Mouse (Mus musculus) ES-Bruce4 (cell line): ENCODE measurements around the gene Patj. TPM values are rescaled to one million over a fixed set of nuclear protein-coding genes. Genes with fewer than 3 reads are reported as not detected.

ENCODE experiments used
- H3K27ac ChIP-seq: 2 replicates; pipeline ENCODE4 v1.5.1; 2012; ENCODE audit warnings: low read length, inconsistent platforms; ENCODE audit not compliant: insufficient read depth
- H3K27me3 ChIP-seq: 2 replicates; pipeline ENCODE4 v1.6.1; 2012; ENCODE audit warnings: mild to moderate bottlenecking, low read length, inconsistent platforms; ENCODE audit not compliant: control insufficient read depth, poor library complexity, insufficient read depth, severe bottlenecking
- H3K36me3 ChIP-seq: 2 replicates; pipeline ENCODE4 v1.6.1; 2012; ENCODE audit warnings: inconsistent platforms, mild to moderate bottlenecking, low read length, moderate library complexity; ENCODE audit not compliant: control insufficient read depth, poor library complexity, insufficient read depth, severe bottlenecking
- H3K4me1 ChIP-seq: one replicate; pipeline ENCODE4 v1.8.1; 2011; ENCODE audit warnings: low read length; ENCODE audit not compliant: control insufficient read depth, insufficient read depth
- H3K4me3 ChIP-seq: 2 replicates; pipeline ENCODE4 v1.5.1; 2011; ENCODE audit warnings: low read depth, mild to moderate bottlenecking, low read length
- H3K9ac ChIP-seq: 2 replicates; pipeline ENCODE4 v1.6.1; 2012; ENCODE audit warnings: low read depth, mild to moderate bottlenecking, inconsistent platforms; ENCODE audit not compliant: poor library complexity, severe bottlenecking
- H3K9me3 ChIP-seq: replicated peaks from 2 replicates; pipeline ENCODE4 v1.6.1; 2012; ENCODE audit warnings: mild to moderate bottlenecking, low read length, inconsistent platforms; ENCODE audit not compliant: control insufficient read depth, poor library complexity, insufficient read depth, severe bottlenecking
- CTCF ChIP-seq: IDR thresholded peaks from one replicate; pipeline ENCODE4 v1.8.1; 2011; ENCODE audit warnings: low read depth, low read length
- EP300 ChIP-seq: IDR thresholded peaks from 2 replicates; pipeline ENCODE4 v1.6.1; 2011; ENCODE audit warnings: low read depth, low read length; ENCODE audit not compliant: insufficient read depth
- POLR2A ChIP-seq: IDR thresholded peaks from one replicate; pipeline ENCODE4 v1.8.1; 2011; ENCODE audit warnings: low read length; ENCODE audit not compliant: insufficient read depth
- polyA plus RNA-seq: library from polyadenylated mRNA; stranded (reverse); fragments of >200 nt; gene quantifications from 2 replicates; pipeline ENCODE4 v1.2.4, GENCODE M21; 2011; ENCODE audit warnings: low read depth; ENCODE audit not compliant: missing spikeins, insufficient read depth, insufficient read length

Patj gene
- polyA plus RNA-seq, 1 experiment, result 62.7 TPM

GRCm38 (mm10) chr4:98451259-98451658 is 55.7 kb downstream of the Patj start:
- Histone ChIP-seq H3K4me1 (no peaks in the 10 kb centered on the region), H3K27ac (no peak overlapping the region), H3K4me3 (no peak overlapping the region), H3K27me3 (no peaks in the 10 kb centered on the region), H3K9me3 (no peaks in the 10 kb centered on the region), H3K36me3 (no peaks in the 10 kb centered on the region), H3K9ac (no peak overlapping the region)
- no peak for TF ChIP-seq EP300
- no peak for TF ChIP-seq POLR2A
- TF ChIP-seq CTCF, result no peak

GRCm38 (mm10) chr4:98452725-98453124 is 57.1 kb downstream of the Patj start:
- Histone ChIP-seq H3K4me1 (no peaks in the 10 kb centered on the region), H3K9me3 (no peaks in the 10 kb centered on the region), H3K27ac (no peak overlapping the region), H3K36me3 (no peaks in the 10 kb centered on the region), H3K4me3 (no peak overlapping the region), H3K27me3 (no peaks in the 10 kb centered on the region), H3K9ac (no peak overlapping the region)
- no peak for TF ChIP-seq EP300
- TF ChIP-seq CTCF, result no peak
- no peak for TF ChIP-seq POLR2A

GRCm38 (mm10) chr4:98453231-98453630 is 57.6 kb downstream of the Patj start:
- no peaks in the 10 kb centered on the region for H3K27me3 ChIP-seq
- H3K27ac ChIP-seq, result no peak overlapping the region
- H3K9ac ChIP-seq, result no peak overlapping the region
- TF ChIP-seq POLR2A (no peak), EP300 (no peak), CTCF (no peak)
- H3K9me3 ChIP-seq, result no peaks in the 10 kb centered on the region
- no peak overlapping the region for H3K4me3 ChIP-seq
- no peaks in the 10 kb centered on the region for H3K36me3 ChIP-seq
- H3K4me1 ChIP-seq, result no peaks in the 10 kb centered on the region

- Histone ChIP-seq H3K27ac (no peak overlapping the region), H3K9ac (no peak overlapping the region), H3K4me3 (no peak overlapping the region), H3K9me3 (no peaks in the 10 kb centered on the region), H3K27me3 (no peaks in the 10 kb centered on the region), H3K4me1 (no peaks in the 10 kb centered on the region), H3K36me3 (no peaks in the 10 kb centered on the region)
- TF ChIP-seq POLR2A (no peak), CTCF (no peak), EP300 (no peak)
These were observed 59.8 kb downstream of the Patj start for GRCm38 (mm10) chr4:98455352-98455751.

- H3K27me3 ChIP-seq, result no peaks in the 10 kb centered on the region
- H3K4me3 ChIP-seq, result no peak overlapping the region
- H3K27ac ChIP-seq, result no peak overlapping the region
- no peaks in the 10 kb centered on the region for H3K9me3 ChIP-seq
- H3K36me3 ChIP-seq, result no peaks in the 10 kb centered on the region
- TF ChIP-seq CTCF (no peak), EP300 (no peak), POLR2A (no peak)
- H3K4me1 ChIP-seq, result no peaks in the 10 kb centered on the region
- H3K9ac ChIP-seq, result no peak overlapping the region
These were observed 60.3 kb downstream of the Patj start for GRCm38 (mm10) chr4:98455910-98456309.

- Histone ChIP-seq H3K36me3 (no peaks in the 10 kb centered on the region), H3K4me1 (no peaks in the 10 kb centered on the region), H3K4me3 (no peak overlapping the region), H3K27ac (no peak overlapping the region), H3K9ac (no peak overlapping the region), H3K9me3 (no peaks in the 10 kb centered on the region), H3K27me3 (no peaks in the 10 kb centered on the region)
- TF ChIP-seq EP300 (no peak), POLR2A (no peak), CTCF (no peak)
These were observed 66.3 kb downstream of the Patj start for GRCm38 (mm10) chr4:98461804-98462341.
